ENCODE assay signal across 8 mouse cellular contexts in genomic region chr8:85492940-85493931, GRCm38 (mm10). TPM values are rescaled to one million over a fixed set of nuclear protein-coding genes. Genes with fewer than 3 reads are reported as not detected.
DNase-seq lines count a peak whose midpoint lies in the region; ATAC-seq and TF ChIP-seq lines count a peak whose summit lies in the region.

No protein-coding gene starts in this region.

- no peak for TF ChIP-seq POLR2A in bone marrow, adult 2 months (IDR thresholded peaks at IDR 0.05; ENCODE audit: borderline replicate concordance, control insufficient read depth, low read depth, low read length)
- TF ChIP-seq POLR2A in kidney, adult 2 months (IDR thresholded peaks at IDR 0.05; ENCODE audit: low read depth, low read length), result no peak

- H3K27me3 ChIP-seq in forebrain, embryonic 11.5 days (ENCODE audit: control insufficient read depth, insufficient read depth, low read length), result no peaks in the 10 kb centered on the region
- H3K27me3 ChIP-seq in kidney, adult 2 months (replicated peaks; ENCODE audit: control insufficient read depth, insufficient read depth, low read length), result no peaks in the 10 kb centered on the region
- H3K27me3 ChIP-seq in liver, embryonic 14.5 days (ENCODE audit: control insufficient read depth, insufficient read depth, low read length), result peaks cover 4% of the 10 kb centered on the region

- H3K4me1 ChIP-seq in bone marrow, adult 2 months (ENCODE audit: control insufficient read depth, insufficient read depth, low read length), result no peaks in the 10 kb centered on the region; the same call in 1 of the 2 replicates
- no peaks in the 10 kb centered on the region for H3K4me1 ChIP-seq in forebrain, embryonic 11.5 days (replicated peaks; ENCODE audit: control insufficient read depth, insufficient read depth, low read length)
- H3K4me1 ChIP-seq in kidney, adult 2 months (ENCODE audit: control insufficient read depth, insufficient read depth, low read length), result peaks cover 4% of the 10 kb centered on the region; the same call in 1 of the 2 replicates
- H3K4me1 ChIP-seq in liver, embryonic 14.5 days (replicated peaks; ENCODE audit: control insufficient read depth in 2 of 2, insufficient read depth in 2 of 2, low read length in 1 of 2), result 0 out of 4 replicates have a peak, but pooled peaks cover 0 to 2% of the 10 kb centered on the region in 2 experiments

- no peak for TF ChIP-seq CTCF in bone marrow, adult 2 months (IDR thresholded peaks at IDR 0.05; ENCODE audit: control insufficient read depth, insufficient read depth, low read length)
- no peak; the same call in 1 of the 2 replicates for TF ChIP-seq CTCF in kidney, adult 2 months (conservative IDR thresholded peaks at IDR 0.05; ENCODE audit: insufficient read depth, insufficient read length, low read depth, low read length)
- no peak for TF ChIP-seq CTCF in liver, embryonic 14.5 days (IDR thresholded peaks at IDR 0.05; ENCODE audit: low read depth)

- H3K27ac ChIP-seq in bone marrow, adult 2 months (ENCODE audit: control insufficient read depth, insufficient read depth, low read depth, low read length, poor library complexity), result no peak overlapping the region
- H3K27ac ChIP-seq in forebrain, embryonic 11.5 days (ENCODE audit: low read depth, low read length), result no peak overlapping the region
- no peak overlapping the region for H3K27ac ChIP-seq in kidney, adult 2 months (ENCODE audit: insufficient read depth, low read depth, low read length)
- H3K27ac ChIP-seq in liver, embryonic 14.5 days, result no peak overlapping the region

- H3K36me3 ChIP-seq in forebrain, embryonic 11.5 days (ENCODE audit: control insufficient read depth, insufficient read depth, low read length), result no peaks in the 10 kb centered on the region
- no peaks in the 10 kb centered on the region for H3K36me3 ChIP-seq in kidney, adult 2 months (ENCODE audit: control insufficient read depth, insufficient read depth, low read length)
- H3K36me3 ChIP-seq in liver, embryonic 14.5 days (replicated peaks; ENCODE audit: control insufficient read depth, insufficient read depth, low read depth), result no peaks in the 10 kb centered on the region

- H3K4me3 ChIP-seq in bone marrow, adult 2 months (replicated peaks; ENCODE audit: control insufficient read depth, low read depth, low read length), result peak overlapping the region; percentile 96
- peak overlapping the region; percentile 72 for H3K4me3 ChIP-seq in forebrain, embryonic 11.5 days (ENCODE audit: low read depth, low read length)
- H3K4me3 ChIP-seq in kidney, adult 2 months (ENCODE audit: insufficient read depth, low read depth, low read length), result peak overlapping the region; percentile 99
- peak overlapping the region; percentile 61 for H3K4me3 ChIP-seq in liver, embryonic 14.5 days (ENCODE audit: insufficient read depth in 1 of 2, low read depth in 2 of 2, low read length in 2 of 2)

- DNase-seq in layer of hippocampus, adult 11-12 months (ENCODE audit: low spot score), result peak; percentile 64
- DNase-seq in layer of hippocampus, adult 9-11 months, result no peak
- peak; percentile 70 for DNase-seq in forebrain, embryonic 11.5 days (ENCODE audit: low spot score)
- DNase-seq in kidney, adult 2 months, result peak; percentile 51
- no peak for DNase-seq in liver, embryonic 14.5 days (ENCODE audit: low read depth in 3 of 3, low spot score in 3 of 3)
- peak; percentile 49 for DNase-seq in right cerebral cortex, postnatal 25 days
- no peak for DNase-seq in gastrocnemius, postnatal 10 days

- no peak; the same call in none of the 2 replicates for ATAC-seq in forebrain, embryonic 11.5 days (replicated peaks; ENCODE audit: low FRiP score)
- no peak; the same call in 1 of the 2 replicates for ATAC-seq in liver, embryonic 14.5 days (ENCODE audit: insufficient read depth)

- no peak for TF ChIP-seq EP300 in liver, embryonic 14.5 days (IDR thresholded peaks at IDR 0.05; ENCODE audit: low read depth)

- peak overlapping the region; percentile 81 for H3K9ac ChIP-seq in forebrain, embryonic 11.5 days (ENCODE audit: low read length)
- H3K9ac ChIP-seq in liver, embryonic 14.5 days (replicated peaks), result peak overlapping the region; percentile 38

- H3K4me2 ChIP-seq in forebrain, embryonic 11.5 days (ENCODE audit: low read depth, low read length, severe bottlenecking), result peak overlapping the region; percentile 98
- H3K4me2 ChIP-seq in liver, embryonic 14.5 days (ENCODE audit: low read depth), result peak overlapping the region; percentile 79

- no peaks in the 10 kb centered on the region for H3K9me3 ChIP-seq in forebrain, embryonic 11.5 days (ENCODE audit: control insufficient read depth, low read length)
- no peaks in the 10 kb centered on the region for H3K9me3 ChIP-seq in liver, embryonic 14.5 days (ENCODE audit: control insufficient read depth, low read length)

- 11% methylated on average over 48 of the region's 49 CpGs for WGBS in bone marrow, adult 2 months
- 7% methylated on average over 49 of the region's 49 CpGs for WGBS in forebrain, embryonic 11.5 days
- 7% methylated on average over 48 of the region's 49 CpGs for WGBS in kidney, adult 2 months
- 11% methylated on average over 48 of the region's 49 CpGs for WGBS in liver, embryonic 14.5 days (ENCODE audit: insufficient replicate concordance)

RNA-seq across cellular contexts. Expression of gene Gpt2, which starts 0.9 kb away (rescaled TPM):
- 0.52 and 4.0 TPM in 2 replicates for polyA plus RNA-seq in bone marrow, adult 2 months (2011; ENCODE audit: insufficient read depth, insufficient read length, low replicate concordance, missing spikeins)
- 38.6 and 41.4 TPM in 2 replicates for polyA plus RNA-seq in forebrain, embryonic 11.5 days (2014; fragmentation: Nextera tagmentation; extraction: Ambion mirVana)
- polyA plus RNA-seq in kidney, adult 2 months (2012; rRNA removed), result 51.5 and 55.9 TPM in 2 replicates
- 8.1 and 8.7 TPM in 2 replicates for polyA plus RNA-seq in liver, embryonic 14.5 days (2012; rRNA removed)
- 13.1 and 15.5 TPM in 2 replicates for polyA plus RNA-seq in liver, embryonic 14.5 days (2014; fragmentation: Nextera tagmentation; extraction: Ambion mirVana)
- 10 to 100 TPM; 51.8 to 58.5 TPM for total RNA-seq in gastrocnemius, postnatal 10 days (2021)

Comparison
In these comparisons a context has a peak if more than half of its experiments do, and no peak if none do; other contexts are left out.
1. DNase-seq: peak in layer of hippocampus, adult 11-12 months (single experiment), forebrain, embryonic 11.5 days (single experiment), kidney, adult 2 months (single experiment) and right cerebral cortex, postnatal 25 days (single experiment); none in layer of hippocampus, adult 9-11 months (single experiment), liver, embryonic 14.5 days (0 of 3) and gastrocnemius, postnatal 10 days (single experiment).
2. Peak in every context shown above with its lines, with median percentiles within 50 percentile points of each other: H3K4me3 ChIP-seq.